Mouse (Mus musculus) liver, embryonic 16.5 days (tissue): ENCODE measurements around the gene Tram2. TPM values are rescaled to one million over a fixed set of nuclear protein-coding genes. Genes with fewer than 3 reads are reported as not detected.

ENCODE experiments used
- ATAC-seq: fragments of 200-750 bp; cut with Nextera tagmentation; 2 replicates; pipeline ENCODE4 v1.8.0; 2017; ENCODE audit warnings: low read depth, mild to moderate bottlenecking, moderate number of reproducible peaks, moderate library complexity
- H3K27ac ChIP-seq: fragments of 300-500 bp; sonication (generic); 2 replicates; pipeline ENCODE4 v1.5.1; 2014; ENCODE audit warnings: mild to moderate bottlenecking, low read length
- H3K27me3 ChIP-seq: fragments of 300-500 bp; sonication (generic); 2 replicates; pipeline ENCODE4 v1.6.1; 2014; ENCODE audit warnings: low read depth, low read length, mixed read lengths; ENCODE audit not compliant: control insufficient read depth, insufficient read depth
- H3K36me3 ChIP-seq: fragments of 300-500 bp; sonication (generic); 2 replicates; pipeline ENCODE4 v1.6.1; 2014; ENCODE audit warnings: mild to moderate bottlenecking; ENCODE audit not compliant: control insufficient read depth, insufficient read depth
- H3K4me1 ChIP-seq: fragments of 300-500 bp; sonication (generic); 2 replicates; pipeline ENCODE4 v1.6.1; 2014; ENCODE audit warnings: low read depth, low read length, mixed read lengths; ENCODE audit not compliant: control insufficient read depth
- H3K4me2 ChIP-seq: fragments of 300-500 bp; sonication (generic); 2 replicates; pipeline ENCODE4 v1.6.1; 2014; ENCODE audit warnings: low read depth, low read length, mixed read lengths
- H3K4me3 ChIP-seq: fragments of 300-500 bp; sonication (generic); 2 replicates; pipeline ENCODE4 v1.5.1; 2014; ENCODE audit warnings: low read depth, mild to moderate bottlenecking, low read length
- H3K9ac ChIP-seq: fragments of 300-500 bp; sonication (generic); 2 replicates; pipeline ENCODE4 v1.6.1; 2014; ENCODE audit warnings: low read depth, low read length
- H3K9me3 ChIP-seq: fragments of 300-500 bp; sonication (generic); replicated peaks from 2 replicates; pipeline ENCODE4 v1.6.1; 2016; ENCODE audit warnings: low read length; ENCODE audit not compliant: control insufficient read depth
- WGBS: fragments of 180-500 bp; shearing (Covaris S2); extraction: QIAGEN DNeasy Blood & Tissue Kit; methylation state at CpG from one replicate; pipeline ENCODE4 v1.1.7; 2014; ENCODE audit not compliant: insufficient replicate concordance; 5-methylcytosine and 5-hydroxymethylcytosine counted together
- polyA plus RNA-seq: library from polyadenylated mRNA; unstranded; fragments of >200 nt; fragmentation: Nextera tagmentation; extraction: Ambion mirVana; gene quantifications from 2 replicates; pipeline ENCODE4 v1.2.1, GENCODE M21; 2015

Gene Tram2
- polyA plus RNA-seq, 1 experiment from 2014 or later, result 2.0 TPM

GRCm38 (mm10) chr1:20974341-20975135, 104.5 kb downstream of the Tram2 start:
- no peak for ATAC-seq
- H3K9ac ChIP-seq, result no peak overlapping the region
- WGBS, result 58% methylated on average over 9 of the region's 9 CpGs
- H3K27ac ChIP-seq, result no peak overlapping the region
- no peaks in the 10 kb centered on the region for H3K4me1 ChIP-seq
- no peak overlapping the region for H3K4me3 ChIP-seq
- H3K27me3 ChIP-seq, result no peaks in the 10 kb centered on the region
- H3K36me3 ChIP-seq, result no peaks in the 10 kb centered on the region
- H3K4me2 ChIP-seq, result no peak overlapping the region
- H3K9me3 ChIP-seq, result no peaks in the 10 kb centered on the region

- H3K27me3 ChIP-seq, result no peaks in the 10 kb centered on the region
- no peak overlapping the region for H3K9ac ChIP-seq
- no peak overlapping the region for H3K27ac ChIP-seq
- H3K9me3 ChIP-seq, result no peaks in the 10 kb centered on the region
- no peaks in the 10 kb centered on the region for H3K4me1 ChIP-seq
- H3K36me3 ChIP-seq, result no peaks in the 10 kb centered on the region
- ATAC-seq, result no peak
- H3K4me3 ChIP-seq, result no peak overlapping the region
- WGBS, result 32% methylated on average over 6 of the region's 6 CpGs
- no peak overlapping the region for H3K4me2 ChIP-seq
These were observed 105.6 kb downstream of the Tram2 start for GRCm38 (mm10) chr1:20973389-20973788.

GRCm38 (mm10) chr1:20969642-20970041, 109.4 kb downstream of the Tram2 start:
- Histone ChIP-seq H3K4me1 (no peaks in the 10 kb centered on the region), H3K4me3 (no peak overlapping the region), H3K27ac (no peak overlapping the region), H3K36me3 (no peaks in the 10 kb centered on the region), H3K4me2 (no peak overlapping the region), H3K9ac (no peak overlapping the region), H3K27me3 (no peaks in the 10 kb centered on the region), H3K9me3 (no peaks in the 10 kb centered on the region)
- no peak for ATAC-seq
- 54% methylated on average over 2 of the region's 2 CpGs for WGBS

GRCm38 (mm10) chr1:20954876-20955275, 124.2 kb downstream of the Tram2 start:
- Histone ChIP-seq H3K27ac (no peak overlapping the region), H3K9ac (no peak overlapping the region), H3K4me2 (no peak overlapping the region), H3K4me1 (peaks cover 5% of the 10 kb centered on the region), H3K27me3 (no peaks in the 10 kb centered on the region), H3K36me3 (no peaks in the 10 kb centered on the region), H3K9me3 (no peaks in the 10 kb centered on the region), H3K4me3 (no peak overlapping the region)
- 60% methylated on average over 3 of the region's 3 CpGs for WGBS
- no peak for ATAC-seq

GRCm38 (mm10) chr1:20951799-20952198, 127.2 kb downstream of the Tram2 start:
- no peak overlapping the region for H3K27ac ChIP-seq
- H3K9ac ChIP-seq, result peak overlapping the region; percentile 39
- H3K27me3 ChIP-seq, result no peaks in the 10 kb centered on the region
- 11% methylated on average over 16 of the region's 16 CpGs for WGBS
- peak overlapping the region; percentile 60 for H3K4me3 ChIP-seq
- ATAC-seq, result 0 out of 2 replicates have a peak, but pooled peaks have one; percentile 5
- H3K4me1 ChIP-seq, result peaks cover 5% of the 10 kb centered on the region
- H3K9me3 ChIP-seq, result no peaks in the 10 kb centered on the region
- H3K36me3 ChIP-seq, result no peaks in the 10 kb centered on the region
- peak overlapping the region; percentile 76 for H3K4me2 ChIP-seq

GRCm38 (mm10) chr1:20951300-20951763, 127.7 kb downstream of the Tram2 start, which contains the start of gene Efhc1:
Gene Efhc1, plus strand, starts transcription at chr1:20951626.
- Histone ChIP-seq H3K4me1 (peaks cover 5% of the 10 kb centered on the region), H3K36me3 (no peaks in the 10 kb centered on the region), H3K27me3 (no peaks in the 10 kb centered on the region), H3K4me3 (peak within 1 kb of the TSS; percentile 60), H3K9ac (peak within 1 kb of the TSS; percentile 39), H3K9me3 (no peaks in the 10 kb centered on the region), H3K4me2 (peak within 1 kb of the TSS; percentile 76), H3K27ac (no peak within 1 kb of the TSS)
- 2% methylated on average over 23 of the region's 23 CpGs for WGBS
- peak; percentile 94 for ATAC-seq

Other genes with a start within 250 kb of the Tram2 start
- 0.33 and 0.36 TPM in 2 replicates for gene Paqr8, start 188.6 kb downstream of the Tram2 start, polyA plus RNA-seq
- gene Efhc1, start 127.6 kb downstream of the Tram2 start, polyA plus RNA-seq, result 0.33 and 0.39 TPM in 2 replicates
- 3.0 and 3.3 TPM in 2 replicates for gene Tmem14a, start 139.3 kb upstream of the Tram2 start, polyA plus RNA-seq
- 150 and 162 TPM in 2 replicates for gene Gsta3, start 161.4 kb upstream of the Tram2 start, polyA plus RNA-seq